Mouse (Mus musculus) neutrophil, adult 59 days (primary cell): Measurements from ENCODE around the gene Hcn4. TPM values are rescaled to one million over a fixed set of nuclear protein-coding genes. Genes with fewer than 3 reads are reported as not detected.

Experiments
- total RNA-seq, 2 experiments: library from RNA; stranded (reverse); gene quantifications; 1 replicate in 1 of 2; 2 replicates in 1 of 2; pipeline ENCODE4 v1.2.4; 2023

Gene Hcn4
- not detected for total RNA-seq

GRCm38 (mm10) chr9:58823139-58823917 lies at the start of gene Hcn4:
Gene Hcn4 (plus strand): TSS chr9:58823412.

Other genes with a start within 250 kb of the Hcn4 start
- 100 to 1,000 TPM; 150 to 176 TPM for gene Nptn, start 241.2 kb upstream of the Hcn4 start, total RNA-seq
- gene Rec114, start 79.4 kb upstream of the Hcn4 start, total RNA-seq, result 1 to 10 TPM in 1 of 2 experiments, not detected in 1; 1.7 TPM
- under 1 TPM in 1 of 2 experiments, not detected in 1; 0.18 TPM for gene Neo1, start 213.0 kb downstream of the Hcn4 start, total RNA-seq